Mouse (Mus musculus): ENCODE results near the gene H2-Ke6. TPM values are rescaled to one million over a fixed set of nuclear protein-coding genes. Genes with fewer than 3 reads are reported as not detected.
A peak's percentile ranks its signal among the peaks of the same experiment; 100 is the strongest.

Gene H2-Ke6
- polyA plus RNA-seq, 1 experiment: 122 TPM

GRCm38 (mm10) chr17:34026917-34027655, 774 bp downstream of the H2-Ke6 start:
- Histone ChIP-seq H3K36me3 (ENCODE audit: control insufficient read depth, insufficient read depth, low read length) (peaks cover 18% of the 10 kb centered on the region), H3K4me1 (ENCODE audit: control insufficient read depth, insufficient read depth, insufficient read length) (peaks cover 24% of the 10 kb centered on the region; the same call in 1 of the 2 replicates), H3K4me3 (ENCODE audit: extremely low read depth, insufficient read depth, insufficient read length) (peak overlapping the region; percentile 86), H3K27ac (ENCODE audit: insufficient read depth, low read length) (peak overlapping the region; percentile 90), H3K27me3 (ENCODE audit: control insufficient read depth, insufficient read depth, low read length) (no peaks in the 10 kb centered on the region)
- 11% methylated on average over 36 of the region's 36 CpGs for WGBS
- DNase-seq (ENCODE audit: low read depth in 1 of 2, low spot score in 2 of 2): peak; percentile 67 to 79
- TF ChIP-seq POLR2A (IDR thresholded peaks at IDR 0.05; ENCODE audit: low read depth, low read length): no peak
- TF ChIP-seq CTCF (IDR thresholded peaks at IDR 0.05; ENCODE audit: extremely low read depth, insufficient read depth, insufficient read length, insufficient replicate concordance): no peak

GRCm38 (mm10) chr17:34026221-34026620, 1.6 kb downstream of the H2-Ke6 start:
- DNase-seq (ENCODE audit: low read depth in 1 of 2, low spot score in 2 of 2): no peak
- TF ChIP-seq CTCF (IDR thresholded peaks at IDR 0.05; ENCODE audit: extremely low read depth, insufficient read depth, insufficient read length, insufficient replicate concordance) (no peak), POLR2A (IDR thresholded peaks at IDR 0.05; ENCODE audit: low read depth, low read length) (no peak)
- H3K27me3 ChIP-seq (ENCODE audit: control insufficient read depth, insufficient read depth, low read length): no peaks in the 10 kb centered on the region
- 46% methylated on average over 2 of the region's 2 CpGs for WGBS
- H3K4me1 ChIP-seq (ENCODE audit: control insufficient read depth, insufficient read depth, insufficient read length): peaks cover 24% of the 10 kb centered on the region; the same call in 1 of the 2 replicates
- H3K36me3 ChIP-seq (ENCODE audit: control insufficient read depth, insufficient read depth, low read length): peaks cover 23% of the 10 kb centered on the region
- no peak overlapping the region for H3K4me3 ChIP-seq (ENCODE audit: extremely low read depth, insufficient read depth, insufficient read length)
- no peak overlapping the region for H3K27ac ChIP-seq (ENCODE audit: insufficient read depth, low read length)

GRCm38 (mm10) chr17:34025756-34026151, 2.1 kb downstream of the H2-Ke6 start:
- Histone ChIP-seq H3K4me3 (ENCODE audit: extremely low read depth, insufficient read depth, insufficient read length) (no peak overlapping the region), H3K27me3 (ENCODE audit: control insufficient read depth, insufficient read depth, low read length) (no peaks in the 10 kb centered on the region), H3K27ac (ENCODE audit: insufficient read depth, low read length) (no peak overlapping the region), H3K36me3 (ENCODE audit: control insufficient read depth, insufficient read depth, low read length) (peaks cover 27% of the 10 kb centered on the region), H3K4me1 (ENCODE audit: control insufficient read depth, insufficient read depth, insufficient read length) (peaks cover 21% of the 10 kb centered on the region; the same call in 1 of the 2 replicates)
- TF ChIP-seq POLR2A (IDR thresholded peaks at IDR 0.05; ENCODE audit: low read depth, low read length) (no peak), CTCF (IDR thresholded peaks at IDR 0.05; ENCODE audit: extremely low read depth, insufficient read depth, insufficient read length, insufficient replicate concordance) (no peak)
- 82% methylated on average over 7 of the region's 7 CpGs for WGBS
- DNase-seq (ENCODE audit: low read depth in 1 of 2, low spot score in 2 of 2): no peak

GRCm38 (mm10) chr17:34024861-34025755, 2.8 kb downstream of the H2-Ke6 start:
- H3K27ac ChIP-seq (ENCODE audit: insufficient read depth, low read length): peak overlapping the region; percentile 86

GRCm38 (mm10) chr17:34024317-34024821, 3.5 kb downstream of the H2-Ke6 start, which contains the start of gene Ring1:
TSS of gene Ring1 (minus strand) at chr17:34024680.
- Histone ChIP-seq H3K27ac (ENCODE audit: insufficient read depth, low read length) (peak within 1 kb of the TSS; percentile 86), H3K4me3 (ENCODE audit: extremely low read depth, insufficient read depth, insufficient read length) (peak within 1 kb of the TSS; percentile 83), H3K27me3 (ENCODE audit: control insufficient read depth, insufficient read depth, low read length) (no peaks in the 10 kb centered on the region), H3K36me3 (ENCODE audit: control insufficient read depth, insufficient read depth, low read length) (peaks cover 22% of the 10 kb centered on the region), H3K4me1 (ENCODE audit: control insufficient read depth, insufficient read depth, insufficient read length) (peaks cover 18% of the 10 kb centered on the region; the same call in 1 of the 2 replicates)
- DNase-seq (ENCODE audit: low read depth in 1 of 2, low spot score in 2 of 2): peak; percentile 59 to 80
- 2% methylated on average over 56 of the region's 58 CpGs for WGBS
- TF ChIP-seq POLR2A (IDR thresholded peaks at IDR 0.05; ENCODE audit: low read depth, low read length): peak; percentile 49
- no peak for TF ChIP-seq CTCF (IDR thresholded peaks at IDR 0.05; ENCODE audit: extremely low read depth, insufficient read depth, insufficient read length, insufficient replicate concordance)

More at GRCm38 (mm10) chr17:34024861-34025755, 2.8 kb downstream of the H2-Ke6 start:
- 3% methylated on average over 56 of the region's 57 CpGs for WGBS
- no peak for DNase-seq (ENCODE audit: low read depth in 1 of 2, low spot score in 2 of 2)
- TF ChIP-seq CTCF (IDR thresholded peaks at IDR 0.05; ENCODE audit: extremely low read depth, insufficient read depth, insufficient read length, insufficient replicate concordance): no peak
- TF ChIP-seq POLR2A (IDR thresholded peaks at IDR 0.05; ENCODE audit: low read depth, low read length): no peak
- Histone ChIP-seq H3K36me3 (ENCODE audit: control insufficient read depth, insufficient read depth, low read length) (peaks cover 27% of the 10 kb centered on the region), H3K27me3 (ENCODE audit: control insufficient read depth, insufficient read depth, low read length) (no peaks in the 10 kb centered on the region), H3K4me1 (ENCODE audit: control insufficient read depth, insufficient read depth, insufficient read length) (peaks cover 18% of the 10 kb centered on the region; the same call in 1 of the 2 replicates), H3K4me3 (ENCODE audit: extremely low read depth, insufficient read depth, insufficient read length) (peak overlapping the region; percentile 83)

- WGBS: 76% methylated on average over 9 of the region's 9 CpGs
- H3K4me3 ChIP-seq (ENCODE audit: extremely low read depth, insufficient read depth, insufficient read length): no peak overlapping the region
- peaks cover 16% of the 10 kb centered on the region for H3K36me3 ChIP-seq (ENCODE audit: control insufficient read depth, insufficient read depth, low read length)
Measured at GRCm38 (mm10) chr17:34023678-34024077, 4.2 kb downstream of the H2-Ke6 start.

More at GRCm38 (mm10) chr17:34023678-34024077, 4.2 kb downstream of the H2-Ke6 start:
- H3K4me1 ChIP-seq (ENCODE audit: control insufficient read depth, insufficient read depth, insufficient read length): peaks cover 18% of the 10 kb centered on the region; the same call in 1 of the 2 replicates
- H3K27me3 ChIP-seq (ENCODE audit: control insufficient read depth, insufficient read depth, low read length): no peaks in the 10 kb centered on the region
- H3K27ac ChIP-seq (ENCODE audit: insufficient read depth, low read length): no peak overlapping the region
- DNase-seq (ENCODE audit: low read depth in 1 of 2, low spot score in 2 of 2): no peak
- no peak for TF ChIP-seq CTCF (IDR thresholded peaks at IDR 0.05; ENCODE audit: extremely low read depth, insufficient read depth, insufficient read length, insufficient replicate concordance)

Data from spleen, adult 2 months (tissue).